Mouse (Mus musculus): Measurements from ENCODE around the gene Vip. TPM values are rescaled to one million over a fixed set of nuclear protein-coding genes. Genes with fewer than 3 reads are reported as not detected.

Gene Vip
- polyA plus RNA-seq, 1 experiment from 2014 or later: 0.61 TPM

DNA sequence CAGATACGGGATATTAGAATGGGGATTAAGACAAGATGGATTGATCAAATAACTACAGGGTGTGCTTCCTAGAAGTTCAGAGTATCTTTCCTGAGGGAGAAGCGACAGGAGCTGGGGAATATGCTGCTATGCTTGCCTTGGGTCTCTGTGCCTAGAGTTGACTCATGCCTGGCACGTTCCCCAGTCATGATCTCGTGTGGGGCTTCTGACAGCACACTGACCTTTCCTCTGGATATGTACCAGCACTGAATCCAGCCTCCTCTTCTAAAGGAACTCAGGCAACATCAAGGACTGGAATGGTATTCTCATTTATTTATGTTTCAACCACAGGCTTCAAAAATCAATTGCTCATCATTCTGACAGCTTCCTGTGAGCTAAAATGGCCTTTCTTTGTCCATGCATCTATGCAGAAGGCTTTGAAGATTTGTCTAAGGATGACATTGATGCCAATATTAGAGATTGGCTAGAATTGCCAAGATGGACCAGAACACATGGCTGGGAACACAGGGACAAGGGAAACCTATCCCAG is 5.3 kb upstream of the Vip start:
- H3K9ac ChIP-seq: no peak overlapping the region
- no peaks in the 10 kb centered on the region for H3K9me3 ChIP-seq
- H3K27me3 ChIP-seq (replicated peaks): no peaks in the 10 kb centered on the region
- no peak overlapping the region for H3K27ac ChIP-seq
- ATAC-seq (ENCODE audit: low FRiP score, low read depth): no peak
- H3K4me2 ChIP-seq (replicated peaks): no peak overlapping the region
- H3K4me3 ChIP-seq: no peak overlapping the region
- WGBS: 83% methylated on average over 4 of the region's 4 CpGs
- H3K4me1 ChIP-seq: no peaks in the 10 kb centered on the region
- no peaks in the 10 kb centered on the region for H3K36me3 ChIP-seq

DNA sequence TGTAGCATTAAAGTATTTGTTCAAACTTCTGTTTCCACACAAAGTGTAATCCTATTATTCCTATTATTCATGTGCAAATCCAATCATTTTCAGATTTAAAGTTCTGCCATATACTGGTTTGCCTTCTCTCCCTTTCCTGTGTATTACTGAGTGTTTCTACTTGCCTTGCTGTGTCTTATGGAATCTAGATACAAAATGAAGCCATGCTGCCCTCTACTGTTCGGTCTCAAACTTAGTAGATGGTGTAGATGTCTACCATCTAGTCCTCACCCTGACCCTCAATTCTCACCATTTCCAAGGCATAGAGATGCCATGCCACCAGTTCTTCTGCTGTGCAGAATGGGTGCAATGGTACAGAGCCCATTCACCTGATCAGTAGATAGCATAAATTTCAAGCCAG is 4.7 kb upstream of the Vip start:
- no peak for ATAC-seq (ENCODE audit: low FRiP score, low read depth)
- H3K4me1 ChIP-seq: no peaks in the 10 kb centered on the region
- H3K27me3 ChIP-seq (replicated peaks): no peaks in the 10 kb centered on the region
- H3K27ac ChIP-seq: no peak overlapping the region
- no peak overlapping the region for H3K9ac ChIP-seq
- no peak overlapping the region for H3K4me3 ChIP-seq
- no peaks in the 10 kb centered on the region for H3K9me3 ChIP-seq
- no peaks in the 10 kb centered on the region for H3K36me3 ChIP-seq
- H3K4me2 ChIP-seq (replicated peaks): no peak overlapping the region
- 47% methylated on average over 1 of the region's 1 CpGs for WGBS

GRCm38 (mm10) chr10:5637322-5637721 is 1.7 kb upstream of the Vip start:
- Histone ChIP-seq H3K4me3 (no peak overlapping the region), H3K27me3 (replicated peaks) (no peaks in the 10 kb centered on the region), H3K27ac (no peak overlapping the region), H3K4me1 (no peaks in the 10 kb centered on the region), H3K36me3 (no peaks in the 10 kb centered on the region), H3K9ac (no peak overlapping the region), H3K9me3 (no peaks in the 10 kb centered on the region), H3K4me2 (replicated peaks) (no peak overlapping the region)
- 85% methylated on average over 4 of the region's 4 CpGs for WGBS
- ATAC-seq (ENCODE audit: low FRiP score, low read depth): no peak

- WGBS: 76% methylated on average over 2 of the region's 2 CpGs
- no peak overlapping the region for H3K9ac ChIP-seq
Observed at GRCm38 (mm10) chr10:5681275-5681674, 42.3 kb downstream of the Vip start.

DNA sequence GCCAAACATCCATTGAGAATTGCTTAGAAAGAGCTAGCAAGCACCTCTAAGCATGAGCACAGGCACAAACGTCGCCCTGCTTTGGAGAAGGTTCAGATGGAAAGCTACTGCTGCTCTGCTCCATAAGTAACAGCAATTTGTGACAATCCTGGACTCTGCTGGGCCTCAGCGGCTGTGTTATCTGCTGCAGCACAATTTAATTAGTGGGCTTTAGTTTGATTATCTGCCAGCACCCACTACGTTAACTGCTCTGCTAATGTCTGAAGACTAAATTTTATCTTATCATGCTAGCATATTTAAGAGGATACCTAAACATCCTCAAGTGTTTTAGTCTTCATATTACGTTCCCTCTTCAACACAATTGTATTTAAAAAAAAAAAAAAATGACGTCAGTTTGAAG is 46.6 kb downstream of the Vip start:
- Histone ChIP-seq H3K27ac (no peak overlapping the region), H3K36me3 (no peaks in the 10 kb centered on the region), H3K4me2 (replicated peaks) (no peak overlapping the region), H3K4me3 (no peak overlapping the region), H3K27me3 (replicated peaks) (no peaks in the 10 kb centered on the region), H3K4me1 (no peaks in the 10 kb centered on the region), H3K9ac (no peak overlapping the region), H3K9me3 (no peaks in the 10 kb centered on the region)
- ATAC-seq (ENCODE audit: low FRiP score, low read depth): no peak
- WGBS: 89% methylated on average over 6 of the region's 6 CpGs

More at GRCm38 (mm10) chr10:5681275-5681674, 42.3 kb downstream of the Vip start:
- Histone ChIP-seq H3K27me3 (replicated peaks) (no peaks in the 10 kb centered on the region), H3K36me3 (no peaks in the 10 kb centered on the region), H3K4me3 (no peak overlapping the region), H3K27ac (no peak overlapping the region), H3K9me3 (no peaks in the 10 kb centered on the region), H3K4me2 (replicated peaks) (no peak overlapping the region), H3K4me1 (no peaks in the 10 kb centered on the region)
- ATAC-seq (ENCODE audit: low FRiP score, low read depth): no peak

GRCm38 (mm10) chr10:5694351-5694750 is 55.3 kb downstream of the Vip start:
- Histone ChIP-seq H3K4me3 (no peak overlapping the region), H3K4me2 (replicated peaks) (no peak overlapping the region), H3K27ac (no peak overlapping the region), H3K9ac (no peak overlapping the region), H3K9me3 (no peaks in the 10 kb centered on the region), H3K36me3 (no peaks in the 10 kb centered on the region), H3K27me3 (replicated peaks) (no peaks in the 10 kb centered on the region), H3K4me1 (no peaks in the 10 kb centered on the region)
- no peak for ATAC-seq (ENCODE audit: low FRiP score, low read depth)
- 88% methylated on average over 1 of the region's 1 CpGs for WGBS

Other genes with a start within 250 kb of the Vip start
- gene Syne1, start 87.7 kb upstream of the Vip start, polyA plus RNA-seq (2016; fragmentation: Nextera tagmentation; extraction: Ambion mirVana): 5.3 and 5.9 TPM in 2 replicates
- 2.1 and 2.2 TPM in 2 replicates for gene Myct1, start 45.4 kb upstream of the Vip start, polyA plus RNA-seq (2016; fragmentation: Nextera tagmentation; extraction: Ambion mirVana)
- gene Fbxo5, start 166.4 kb downstream of the Vip start, polyA plus RNA-seq (2016; fragmentation: Nextera tagmentation; extraction: Ambion mirVana): 45.4 and 50.4 TPM in 2 replicates
- gene Mtrf1l, start 184.7 kb downstream of the Vip start, polyA plus RNA-seq (2016; fragmentation: Nextera tagmentation; extraction: Ambion mirVana): 13.0 and 15.7 TPM in 2 replicates